Mouse (Mus musculus) liver, adult 2 months (tissue): ENCODE measurements at regions not wholly inside any gene's neighbourhood (a gene's known extent, or its start where the extent isn't known, plus 50 kb on each side); places are given as distances from the start of the nearest gene placed in this dataset.

Experiments used
- CTCF ChIP-seq: fragments of 200-500 bp; IDR thresholded peaks from 2 replicates; pipeline ENCODE4 v1.5.1; 2011; ENCODE audit warnings: low read depth, low read length, control low read depth
- POLR2A ChIP-seq: fragments of 200-500 bp; IDR thresholded peaks from 2 replicates; pipeline ENCODE4 v1.6.1; 2011; ENCODE audit warnings: low read length, control low read depth; ENCODE audit not compliant: insufficient read depth; ENCODE audit errors: extremely low read depth

GRCm38 (mm10) chr8:126793657-126794056 lies 152.0 kb downstream of the Tomm20 start:
- TF ChIP-seq CTCF (no peak), POLR2A (no peak)
